Mouse (Mus musculus) CH12.LX (cell line): ENCODE results near the gene Smyd3. TPM values are rescaled to one million over a fixed set of nuclear protein-coding genes. Genes with fewer than 3 reads are reported as not detected.

Experiments
- DNase-seq: peaks from one replicate; pipeline ENCODE4 v3.0.0-alpha.2; 2013; ENCODE audit errors: extremely low read depth
- H3K27ac ChIP-seq: 2 replicates; pipeline ENCODE4 v1.5.1; 2012; ENCODE audit warnings: low read depth, mild to moderate bottlenecking, control low read depth, moderate library complexity; ENCODE audit not compliant: insufficient read depth
- H3K27me3 ChIP-seq: replicated peaks from 2 replicates; pipeline ENCODE3; 2012; ENCODE audit warnings: inconsistent platforms
- H3K36me3 ChIP-seq, 2 experiments: replicated peaks in 1 of 2; 2 replicates each; pipeline versions ENCODE3 to v1.6.1; 2012; ENCODE audit warnings: inconsistent platforms in 1 of 2, low read length in 1 of 2, mild to moderate bottlenecking in 1 of 2, mixed read lengths in 1 of 2, moderate library complexity in 1 of 2; ENCODE audit not compliant: control insufficient read depth in 1 of 2, insufficient read depth in 1 of 2
- H3K4me1 ChIP-seq, 2 experiments: 2 replicates each; pipeline ENCODE4 v1.6.1; 2012; ENCODE audit warnings: inconsistent platforms in 1 of 2, moderate library complexity in 1 of 2; ENCODE audit not compliant: insufficient read depth in 2 of 2, control insufficient read depth in 1 of 2
- H3K4me2 ChIP-seq: 2 replicates; pipeline ENCODE4 v1.6.1; 2012; ENCODE audit warnings: low read depth, mild to moderate bottlenecking, control low read depth; ENCODE audit not compliant: poor library complexity, insufficient read depth, severe bottlenecking
- H3K4me3 ChIP-seq, 3 experiments: fragments of 150-350 bp in 1 of 3; sonication (generic) in 1 of 3; replicated peaks in 1 of 3; 2 replicates each; pipeline versions ENCODE3 to v1.5.1; 2011 to 2012; ENCODE audit warnings: low read depth in 2 of 3, low read length in 2 of 3, mild to moderate bottlenecking in 2 of 3, moderate library complexity in 2 of 3, control low read depth in 1 of 3, improper control_type of control experiment in 1 of 3, inconsistent platforms in 1 of 3, mixed read lengths in 1 of 3; ENCODE audit not compliant: poor library complexity in 1 of 3
- H3K79me2 ChIP-seq: replicated peaks from 2 replicates; pipeline ENCODE4 v1.6.1; 2012; ENCODE audit warnings: mild to moderate bottlenecking, moderate library complexity; ENCODE audit not compliant: control insufficient read depth, poor library complexity, insufficient read depth, severe bottlenecking; ENCODE audit errors: extremely low read depth
- H3K9ac ChIP-seq: 2 replicates; pipeline ENCODE4 v1.6.1; 2012; ENCODE audit warnings: low read depth, mild to moderate bottlenecking, control low read depth, moderate library complexity; ENCODE audit not compliant: insufficient read depth
- H3K9me3 ChIP-seq: replicated peaks from 2 replicates; pipeline ENCODE3; 2012; ENCODE audit warnings: low read length, inconsistent platforms, mixed read lengths
- BHLHE40 ChIP-seq: IDR thresholded peaks from 2 replicates; pipeline ENCODE4 v1.6.1; 2011; ENCODE audit warnings: mild to moderate bottlenecking, low read depth, low read length, improper control_type of control experiment
- CHD1 ChIP-seq: IDR thresholded peaks from 2 replicates; pipeline ENCODE4 v1.6.1; 2012; ENCODE audit warnings: low read depth, low read length, improper control_type of control experiment, inconsistent platforms
- CTCF ChIP-seq, 2 experiments: IDR thresholded peaks in 1 of 2; conservative IDR thresholded peaks in 1 of 2; 2 replicates each; pipeline ENCODE4 v1.5.1; 2011 to 2012; ENCODE audit warnings: low read depth in 2 of 2, low read length in 2 of 2, improper control_type of control experiment in 1 of 2, inconsistent platforms in 1 of 2, mild to moderate bottlenecking in 1 of 2, moderate library complexity in 1 of 2
- ETS1 ChIP-seq: conservative IDR thresholded peaks from 2 replicates; pipeline ENCODE4 v1.6.1; 2012; ENCODE audit warnings: low read depth, mild to moderate bottlenecking, inconsistent platforms, low read length, improper control_type of control experiment, moderate library complexity
- GABPA ChIP-seq: IDR thresholded peaks from 2 replicates; pipeline ENCODE4 v1.6.1; 2012; ENCODE audit warnings: low read depth, low read length, improper control_type of control experiment, inconsistent platforms; ENCODE audit not compliant: insufficient replicate concordance
- HCFC1 ChIP-seq: IDR thresholded peaks from 2 replicates; pipeline ENCODE4 v1.6.1; 2012; ENCODE audit warnings: low read depth, mild to moderate bottlenecking, inconsistent platforms, low read length, improper control_type of control experiment
- JUND ChIP-seq: conservative IDR thresholded peaks from 2 replicates; pipeline ENCODE4 v1.6.1; 2011; ENCODE audit warnings: low read depth, low read length, improper control_type of control experiment
- KAT2A ChIP-seq: IDR thresholded peaks from 2 replicates; pipeline ENCODE4 v1.6.1; 2012; ENCODE audit warnings: low read length, improper control_type of control experiment, inconsistent platforms; ENCODE audit not compliant: insufficient replicate concordance
- MAFK ChIP-seq: IDR thresholded peaks from 2 replicates; pipeline ENCODE4 v1.6.1; 2011; ENCODE audit warnings: low read length, improper control_type of control experiment; ENCODE audit not compliant: insufficient replicate concordance
- MAX ChIP-seq: IDR thresholded peaks from 2 replicates; pipeline ENCODE4 v1.6.1; 2011; ENCODE audit warnings: low read length, improper control_type of control experiment
- MEF2A ChIP-seq: IDR thresholded peaks from 2 replicates; pipeline ENCODE4 v1.6.1; 2014; ENCODE audit warnings: low read depth, mild to moderate bottlenecking, inconsistent platforms, low read length, improper control_type of control experiment, borderline replicate concordance
- MXI1 ChIP-seq: IDR thresholded peaks from 2 replicates; pipeline ENCODE4 v1.6.1; 2011; ENCODE audit warnings: mild to moderate bottlenecking, low read depth, low read length, improper control_type of control experiment
- NRF1 ChIP-seq: IDR thresholded peaks from 2 replicates; pipeline ENCODE4 v1.6.1; 2014; ENCODE audit warnings: low read depth, mild to moderate bottlenecking, inconsistent platforms, low read length, improper control_type of control experiment, moderate library complexity
- POLR2A ChIP-seq: IDR thresholded peaks from 2 replicates; pipeline ENCODE4 v1.6.1; 2011; ENCODE audit warnings: low read depth, mild to moderate bottlenecking, improper control_type of control experiment, low read length
- POLR2AphosphoS2 ChIP-seq: IDR thresholded peaks from 2 replicates; pipeline ENCODE4 v1.6.1; 2011; ENCODE audit warnings: low read depth, low read length, improper control_type of control experiment
- RAD21 ChIP-seq: IDR thresholded peaks from 2 replicates; pipeline ENCODE4 v1.6.1; 2011; ENCODE audit warnings: low read depth, mild to moderate bottlenecking, low read length, improper control_type of control experiment, moderate library complexity
- RCOR1 ChIP-seq: conservative IDR thresholded peaks from 2 replicates; pipeline ENCODE4 v1.6.1; 2012; ENCODE audit warnings: low read depth, mild to moderate bottlenecking, inconsistent platforms, low read length, improper control_type of control experiment
- SMC3 ChIP-seq: IDR thresholded peaks from 2 replicates; pipeline ENCODE4 v1.6.1; 2011; ENCODE audit warnings: low read depth, low read length, improper control_type of control experiment
- TBP ChIP-seq: conservative IDR thresholded peaks from 2 replicates; pipeline ENCODE4 v1.6.1; 2011; ENCODE audit warnings: low read depth, low read length, improper control_type of control experiment
- UBTF ChIP-seq: IDR thresholded peaks from 2 replicates; pipeline ENCODE4 v1.6.1; 2012; ENCODE audit warnings: low read depth, mild to moderate bottlenecking, inconsistent platforms, low read length, improper control_type of control experiment, moderate library complexity
- USF2 ChIP-seq: conservative IDR thresholded peaks from 2 replicates; pipeline ENCODE4 v1.6.1; 2011; ENCODE audit warnings: low read depth, low read length, improper control_type of control experiment
- ZC3H11A ChIP-seq: IDR thresholded peaks from 2 replicates; pipeline ENCODE4 v1.6.1; 2012; ENCODE audit warnings: low read depth, mild to moderate bottlenecking, inconsistent platforms, low read length, improper control_type of control experiment
- ZKSCAN1 ChIP-seq: IDR thresholded peaks from 2 replicates; pipeline ENCODE4 v1.6.1; 2012; ENCODE audit warnings: low read depth, inconsistent platforms, low read length, improper control_type of control experiment, borderline replicate concordance
- ZMIZ1 ChIP-seq: IDR thresholded peaks from 2 replicates; pipeline ENCODE4 v1.6.1; 2012; ENCODE audit warnings: low read depth, mild to moderate bottlenecking, inconsistent platforms, low read length, improper control_type of control experiment
- ZNF384 ChIP-seq: IDR thresholded peaks from 2 replicates; pipeline ENCODE4 v1.6.1; 2012; ENCODE audit warnings: low read depth, low read length, improper control_type of control experiment, inconsistent platforms
- dilution Hi-C: fragments of 300-500 bp; cut with MboI; formaldehyde crosslinking; loops from 2 replicates; pipeline ENCODE4 v1.14.3; 2020; ENCODE audit warnings: low sequenced_read_pairs; ENCODE audit not compliant: extremely low pct_unique_long_range_greater_than_20kb, extremely low pct_ligation_motif_present
- in situ Hi-C: fragments of 300-500 bp; cut with MboI; formaldehyde crosslinking; loops from 3 replicates; pipeline ENCODE4 v1.14.3; 2019; ENCODE audit warnings: low sequenced_read_pairs, low pct_ligation_motif_present, low pct_unique_long_range_greater_than_20kb, mixed read lengths
- polyA plus RNA-seq: library from polyadenylated mRNA; unstranded; fragments of >175 nt; gene quantifications from 2 replicates; pipeline ENCODE4 v1.2.1, GENCODE M21; 2012; ENCODE audit warnings: low read depth; ENCODE audit not compliant: insufficient read length
- total RNA-seq, 2 experiments: library from RNA; depleted of rRNA; stranded (reverse); fragments of 300-350 nt in 1 of 2; fragments of >200 nt in 1 of 2; gene quantifications; 2 replicates each; pipeline ENCODE4 v1.2.3; 2012 to 2014

The Smyd3 gene
- total and polyA plus RNA-seq, 3 experiments: 11.4 to 12.5 (median 11.8) TPM

GRCm38 (mm10) chr1:179480862-179481261 is 37.0 kb downstream of the Smyd3 start:
- Histone ChIP-seq H3K4me1 (no peaks in the 10 kb centered on the region), H3K9ac (no peak overlapping the region), H3K27me3 (no peaks in the 10 kb centered on the region), H3K79me2 (no peaks in the 10 kb centered on the region), H3K4me3 (no peak overlapping the region), H3K27ac (no peak overlapping the region), H3K36me3 (peaks cover 0 to 4% of the 10 kb centered on the region in 2 experiments), H3K4me2 (no peak overlapping the region), H3K9me3 (no peaks in the 10 kb centered on the region)
- no peak for TF ChIP-seq MXI1
- no peak for TF ChIP-seq TBP
- no peak for TF ChIP-seq USF2
- TF ChIP-seq MAFK: no peak
- no peak for TF ChIP-seq NRF1
- TF ChIP-seq KAT2A: no peak
- TF ChIP-seq JUND: no peak
- TF ChIP-seq POLR2AphosphoS2: no peak
- TF ChIP-seq ZMIZ1: no peak
- TF ChIP-seq ZNF384: no peak
- no peak for TF ChIP-seq ETS1
- no peak for TF ChIP-seq CHD1
- no peak for TF ChIP-seq MAX
- TF ChIP-seq RCOR1: no peak
- no peak for TF ChIP-seq POLR2A
- no peak for TF ChIP-seq RAD21
- no peak for TF ChIP-seq MEF2A
- TF ChIP-seq GABPA: no peak
- TF ChIP-seq ZKSCAN1: no peak
- dilution Hi-C loops (no loop called here), in situ Hi-C loops (no loop called here)
- no peak for DNase-seq

GRCm38 (mm10) chr1:179477157-179477902 is 40.5 kb downstream of the Smyd3 start:
- in situ Hi-C loops: no loop called here
- peaks cover 7% of the 10 kb centered on the region for H3K9me3 ChIP-seq
- no peaks in the 10 kb centered on the region for H3K27me3 ChIP-seq
- peak; percentile 88 to 92 for TF ChIP-seq CTCF (conservative IDR thresholded peaks at IDR 0.05 in 1 of 2, IDR thresholded peaks at IDR 0.05 in 1 of 2; ENCODE audit: low read depth in 2 of 2, low read length in 2 of 2)
- no peak for TF ChIP-seq HCFC1
- TF ChIP-seq ETS1: no peak
- TF ChIP-seq UBTF: no peak
- TF ChIP-seq BHLHE40: no peak
- peak; percentile 57 for TF ChIP-seq SMC3
- 0 out of 2 replicates have a peak, but pooled peaks have one; percentile 3 for TF ChIP-seq ZC3H11A
- peak; percentile 94 for TF ChIP-seq RAD21
- TF ChIP-seq, all 38 proteins: peak for 4
- Histone ChIP-seq H3K4me1 (no peaks in the 10 kb centered on the region), H3K36me3 (peaks cover 0 to 13% of the 10 kb centered on the region in 2 experiments), H3K4me2 (no peak overlapping the region), H3K9ac (no peak overlapping the region), H3K4me3 (no peak overlapping the region), H3K27ac (no peak overlapping the region), H3K79me2 (no peaks in the 10 kb centered on the region)
- peak; percentile 55 for DNase-seq
- dilution Hi-C loops: no loop called here
